Mouse (Mus musculus) 3134 (cell line): Measurements from ENCODE around the gene Ptgdr2.

Experiments
- DNase-seq: peaks from one replicate; pipeline ENCODE4 v3.0.0-alpha.2; 2011; ENCODE audit warnings: low spot score; ENCODE audit not compliant: insufficient read length; ENCODE audit errors: extremely low read depth

The Ptgdr2 gene

DNA sequence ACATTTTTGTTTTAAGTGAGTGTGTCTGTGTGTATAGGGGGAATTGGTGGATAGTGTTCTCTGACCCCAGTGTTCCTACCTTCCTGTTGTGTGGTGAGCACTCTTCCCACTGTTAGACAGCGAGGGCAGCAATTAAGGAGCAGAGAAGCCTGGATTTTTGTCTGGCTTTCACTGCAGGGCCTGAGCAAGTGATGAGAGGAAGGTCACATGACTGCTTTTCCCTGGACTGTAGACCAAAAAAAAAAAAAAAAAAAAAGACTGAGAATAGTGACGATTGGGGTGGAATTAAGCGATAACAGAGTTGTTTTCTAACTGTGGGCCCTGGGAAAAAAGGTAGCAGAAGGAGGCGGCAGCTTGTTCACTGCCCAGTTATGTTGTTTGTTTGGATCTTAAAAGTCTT is 10.3 kb upstream of the Ptgdr2 start:
- no peak for DNase-seq

DNA sequence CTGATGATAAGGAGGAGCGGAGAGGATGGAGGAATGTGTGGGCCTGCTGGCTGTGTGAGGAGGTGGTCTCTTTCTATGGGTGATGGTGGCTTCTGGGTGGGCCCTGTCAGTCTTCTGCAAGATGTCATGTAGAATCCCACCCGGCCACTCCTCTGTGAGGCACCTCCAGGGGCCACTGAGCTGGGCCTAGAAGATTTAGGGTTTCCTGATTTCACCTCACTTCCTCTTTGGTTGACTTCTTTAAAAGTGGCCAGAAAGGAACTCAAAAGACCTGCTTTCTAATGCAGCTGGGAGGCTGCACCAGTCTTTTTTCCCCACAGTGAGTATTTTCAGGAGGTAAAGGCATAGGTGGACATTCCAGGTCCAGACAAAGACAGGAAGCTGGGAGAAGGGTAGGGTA is 6.3 kb upstream of the Ptgdr2 start:
- DNase-seq, result no peak

DNA sequence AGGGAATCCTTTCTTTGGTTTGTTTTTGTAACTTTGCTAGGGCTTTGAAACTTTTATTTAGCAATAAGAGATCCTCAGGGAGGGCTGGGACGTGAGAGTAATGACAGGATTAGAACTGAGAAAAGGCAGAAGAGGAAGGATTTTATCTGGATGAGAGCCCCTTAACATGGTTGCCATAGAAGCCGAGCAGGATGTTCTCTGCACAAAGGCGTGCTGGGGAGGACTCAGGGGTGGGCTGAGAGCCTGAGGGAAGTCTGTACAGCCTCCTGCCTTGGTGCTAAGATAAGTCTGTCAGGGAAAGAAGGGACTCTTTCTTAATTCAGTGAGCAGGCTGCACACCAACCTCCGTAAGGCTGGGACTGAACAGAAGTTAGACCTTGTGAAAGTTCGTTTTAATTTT is 1.9 kb upstream of the Ptgdr2 start:
- DNase-seq, result no peak

DNA sequence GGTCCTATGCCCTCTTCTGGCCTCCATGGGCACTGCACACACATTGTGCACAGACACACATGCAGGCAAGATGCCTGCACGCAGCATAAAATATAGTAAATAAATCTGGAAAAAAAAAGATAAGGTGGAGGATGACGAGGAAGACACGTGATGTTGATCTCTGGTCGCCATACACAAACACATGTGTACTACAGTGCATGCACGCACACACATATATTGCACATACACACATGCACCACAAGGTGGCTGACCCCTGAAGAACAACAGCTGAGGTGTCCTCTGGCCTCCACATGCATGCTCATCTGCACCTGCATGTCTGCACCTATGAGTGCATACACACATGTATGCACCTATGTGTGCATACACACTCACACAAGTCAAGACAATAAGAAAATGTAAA is 883 bp upstream of the Ptgdr2 start:
- no peak for DNase-seq

DNA sequence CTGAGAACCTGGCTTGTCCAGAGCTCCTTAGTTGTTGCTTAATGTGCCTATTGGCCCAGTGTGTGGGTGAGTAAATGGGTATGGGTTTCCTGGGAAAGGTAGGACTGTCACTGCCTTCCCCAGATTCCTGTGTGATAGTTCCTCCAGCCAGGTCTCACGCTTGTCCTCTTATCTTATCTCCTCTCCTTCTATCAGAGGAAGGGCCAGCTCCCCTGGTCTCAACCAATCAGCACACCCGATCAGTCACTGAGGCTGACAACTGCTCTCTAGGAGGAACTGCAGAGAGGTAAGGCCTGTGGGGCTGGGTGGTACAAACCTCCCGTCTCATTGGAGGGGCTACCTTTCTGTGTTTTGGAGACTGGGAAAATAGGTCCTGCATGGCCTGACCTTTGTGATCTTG is 1.8 kb downstream of the Ptgdr2 start:
- DNase-seq, result no peak

DNA sequence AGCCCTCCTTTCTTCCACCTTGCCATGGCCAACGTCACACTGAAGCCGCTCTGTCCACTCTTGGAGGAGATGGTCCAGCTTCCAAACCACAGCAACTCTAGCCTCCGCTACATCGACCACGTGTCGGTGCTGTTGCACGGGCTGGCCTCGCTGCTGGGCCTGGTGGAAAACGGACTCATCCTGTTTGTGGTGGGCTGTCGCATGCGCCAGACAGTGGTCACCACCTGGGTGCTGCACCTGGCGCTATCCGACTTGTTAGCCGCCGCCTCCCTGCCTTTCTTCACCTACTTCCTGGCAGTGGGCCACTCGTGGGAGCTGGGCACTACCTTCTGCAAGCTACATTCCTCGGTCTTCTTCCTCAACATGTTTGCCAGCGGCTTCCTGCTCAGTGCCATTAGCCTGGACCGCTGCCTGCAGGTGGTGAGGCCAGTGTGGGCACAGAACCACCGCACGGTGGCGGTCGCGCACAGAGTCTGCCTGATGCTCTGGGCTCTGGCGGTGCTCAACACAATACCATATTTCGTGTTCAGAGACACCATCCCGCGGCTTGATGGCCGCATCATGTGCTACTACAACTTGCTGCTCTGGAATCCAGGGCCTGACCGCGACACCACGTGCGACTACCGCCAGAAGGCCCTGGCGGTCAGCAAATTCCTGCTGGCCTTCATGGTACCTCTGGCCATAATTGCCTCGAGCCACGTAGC is 3.3 kb downstream of the Ptgdr2 start:
- DNase-seq, result peak; percentile 21

DNA sequence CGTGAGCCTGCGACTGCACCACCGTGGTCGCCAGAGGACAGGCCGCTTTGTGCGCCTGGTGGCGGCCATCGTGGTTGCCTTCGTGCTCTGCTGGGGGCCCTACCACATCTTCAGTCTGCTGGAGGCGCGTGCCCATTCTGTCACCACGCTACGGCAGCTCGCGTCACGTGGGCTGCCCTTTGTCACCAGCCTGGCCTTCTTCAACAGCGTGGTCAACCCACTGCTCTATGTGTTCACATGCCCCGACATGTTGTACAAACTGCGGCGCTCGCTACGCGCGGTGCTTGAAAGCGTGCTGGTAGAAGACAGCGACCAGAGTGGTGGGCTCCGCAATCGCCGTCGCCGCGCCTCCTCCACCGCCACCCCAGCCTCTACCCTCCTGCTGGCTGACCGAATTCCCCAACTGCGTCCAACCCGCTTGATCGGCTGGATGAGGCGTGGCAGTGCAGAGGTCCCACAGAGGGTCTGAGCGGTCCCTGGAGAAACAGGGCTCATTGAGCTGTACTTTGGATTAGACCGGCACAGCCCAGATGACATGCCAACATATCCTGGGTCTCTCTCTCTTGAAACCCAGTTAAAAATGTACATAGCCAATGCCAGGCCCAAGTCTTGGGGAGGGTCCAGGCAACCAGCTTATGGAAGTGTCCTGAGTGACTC is 4.0 kb downstream of the Ptgdr2 start:
- DNase-seq, result peak; percentile 22

DNA sequence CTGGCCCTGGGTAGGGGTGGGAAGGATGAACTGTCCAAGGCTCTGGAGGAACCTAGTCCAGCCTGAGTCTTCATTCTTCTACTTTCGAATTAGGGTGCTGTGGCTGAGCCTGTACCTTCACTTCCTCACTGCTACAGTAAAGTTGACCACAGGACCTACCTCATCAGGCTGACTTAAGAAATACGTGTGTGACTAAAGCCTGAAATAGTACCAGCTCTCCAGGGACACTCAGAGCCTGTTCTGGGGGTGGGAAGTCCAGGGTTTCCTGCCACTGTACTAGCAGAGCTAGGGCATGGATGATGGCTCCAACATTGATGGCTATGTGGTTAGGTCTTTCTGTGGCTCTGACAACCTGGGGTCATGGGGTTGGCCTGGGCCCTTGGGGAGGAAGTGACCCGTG is 7.0 kb downstream of the Ptgdr2 start:
- no peak for DNase-seq

DNA sequence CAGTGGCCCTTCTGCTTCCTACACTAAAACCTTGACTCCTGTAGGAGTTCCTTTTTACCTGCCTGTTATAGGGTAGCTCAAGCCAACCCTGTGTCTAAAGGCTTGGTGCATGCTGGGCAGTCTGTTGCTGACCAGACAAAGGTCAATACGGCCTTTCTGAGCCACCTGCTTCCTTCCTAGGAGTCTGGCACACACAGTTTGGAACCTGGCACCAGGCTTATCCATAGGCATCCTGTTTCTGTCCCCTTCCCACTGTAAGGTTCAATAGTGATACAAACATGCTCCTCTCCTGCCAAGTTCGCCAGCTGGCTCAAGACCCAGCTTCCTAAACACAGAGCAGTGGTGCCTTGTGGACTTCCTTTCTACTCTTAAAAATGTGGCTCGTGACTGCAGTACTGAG is 9.5 kb downstream of the Ptgdr2 start:
- DNase-seq, result no peak

DNA sequence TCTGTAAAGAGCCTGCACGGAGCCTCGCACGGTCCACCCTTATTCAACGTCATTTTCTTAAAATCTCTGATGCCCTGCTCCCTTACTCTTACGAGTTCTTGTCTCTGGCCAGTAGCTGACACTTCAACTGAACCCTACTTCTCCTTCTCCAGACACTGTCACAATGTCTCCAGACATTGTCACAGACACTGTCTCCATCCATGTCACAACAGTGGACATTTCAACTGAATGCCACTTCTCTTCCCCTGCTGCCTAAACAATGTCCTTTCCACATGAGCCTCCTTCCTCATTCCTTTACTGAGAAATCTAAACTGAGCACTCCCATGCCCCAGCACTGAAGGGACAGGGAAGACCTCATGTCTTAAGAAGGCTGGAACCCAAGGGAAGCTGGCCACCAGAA is 10.3 kb downstream of the Ptgdr2 start:
- DNase-seq, result no peak

DNA sequence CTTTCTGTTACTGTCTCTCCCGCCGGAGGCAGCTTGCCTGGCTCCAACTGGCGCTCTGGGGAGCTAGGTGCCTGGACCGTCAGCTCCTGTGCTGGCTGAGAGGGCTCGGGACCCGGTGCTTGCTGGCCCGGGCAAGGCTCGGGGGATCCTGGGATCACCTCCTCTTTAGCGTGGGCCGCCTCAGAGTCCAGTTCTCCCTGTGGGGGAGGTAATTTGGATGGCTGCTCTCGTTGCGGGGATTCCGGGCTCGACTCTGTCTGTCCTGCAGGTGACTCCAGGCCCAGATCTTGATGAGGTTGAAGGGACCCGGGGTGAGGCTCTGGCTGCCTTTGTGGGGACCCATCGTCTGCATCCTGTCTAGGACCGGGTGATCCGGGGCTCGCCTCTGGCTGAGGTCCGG is 11.5 kb downstream of the Ptgdr2 start:
- DNase-seq, result peak; percentile 30

DNA sequence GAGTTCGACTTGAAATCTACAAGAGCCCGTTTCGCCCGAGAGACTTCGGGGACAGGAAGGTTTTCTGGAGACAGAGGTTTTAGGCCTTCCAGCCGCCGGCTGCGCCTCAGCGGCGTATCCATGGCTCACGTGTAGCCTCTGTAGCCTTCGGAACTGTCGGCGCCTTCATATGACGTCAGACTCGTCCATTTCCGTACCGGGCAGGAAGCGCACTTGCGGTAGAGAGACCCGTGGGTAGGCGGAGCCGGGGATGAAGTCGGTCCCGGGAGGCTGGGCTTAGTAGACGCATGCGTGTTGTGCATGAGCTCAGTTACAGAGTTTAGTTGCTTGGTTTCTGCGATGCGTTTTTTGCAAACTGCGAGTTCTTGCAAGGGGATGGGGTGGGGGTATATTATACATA is 12.2 kb downstream of the Ptgdr2 start, which contains the start of gene Ccdc86:
Ccdc86 (minus strand) TSS at position 155 of the 400 bp plus-strand sequence.
- peak; percentile 92 for DNase-seq

DNA sequence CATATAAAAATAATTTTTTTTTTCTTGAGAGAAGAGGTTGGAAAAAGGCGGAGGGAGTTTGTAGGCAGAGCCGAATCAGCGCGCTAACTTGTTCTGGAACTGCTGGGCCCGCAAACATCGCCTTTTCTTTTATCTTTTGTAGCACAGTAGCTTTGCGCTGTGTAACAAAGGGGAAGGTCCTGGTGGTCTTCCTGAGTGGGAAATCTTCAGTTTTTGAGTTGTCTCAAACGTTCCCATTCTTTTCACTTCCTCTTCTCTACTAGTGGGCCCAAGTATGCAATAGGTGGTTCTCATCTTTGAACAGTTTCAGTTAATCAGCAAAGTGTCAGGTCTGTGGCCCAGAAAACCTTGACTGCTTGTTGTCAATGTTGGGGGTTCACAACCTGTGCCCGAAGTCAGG is 12.6 kb downstream of the Ptgdr2 start:
- DNase-seq, result no peak

DNA sequence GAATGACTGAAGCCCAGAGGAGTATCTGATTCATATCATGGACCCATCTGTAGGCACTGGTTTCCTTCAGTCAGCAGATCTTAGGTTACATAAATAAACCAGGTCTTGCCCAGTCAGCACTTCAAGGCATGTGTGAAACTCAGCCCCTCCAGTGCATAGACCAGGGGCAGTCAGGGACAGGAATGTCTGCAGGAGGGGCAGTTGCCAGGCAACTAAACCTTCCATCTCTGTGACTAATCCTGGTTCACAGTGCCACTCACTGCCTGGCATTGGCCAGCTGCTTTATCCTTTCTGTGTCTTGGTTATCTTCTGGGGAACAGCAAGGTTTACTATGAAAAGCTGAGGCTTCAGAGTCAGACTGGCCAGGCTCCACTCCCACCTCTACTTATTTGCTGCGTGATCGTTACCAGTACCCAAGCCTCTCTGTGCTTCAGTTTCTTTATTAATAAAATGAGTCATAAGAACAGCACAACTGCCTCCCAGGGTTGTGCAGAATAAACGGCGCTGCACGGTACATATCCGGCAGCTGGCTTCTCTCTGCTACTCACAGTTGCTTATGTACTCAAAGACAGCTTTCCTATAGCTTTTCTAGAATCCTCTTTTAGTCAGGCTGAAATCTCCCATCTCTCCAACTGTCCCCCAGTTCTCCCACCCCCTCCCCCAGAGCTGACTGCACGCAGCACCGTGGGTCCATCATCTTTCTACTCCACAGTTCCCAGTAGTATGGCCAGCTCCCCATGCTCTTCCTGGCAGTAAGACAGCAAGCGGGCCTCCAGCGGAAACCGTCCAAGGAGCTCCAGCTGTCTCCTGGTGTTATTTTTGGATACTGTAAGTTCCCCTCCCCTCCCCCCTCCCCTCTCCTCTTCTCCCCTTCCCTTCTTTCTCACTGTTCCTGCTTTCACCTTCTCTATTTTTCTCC is 15.3 kb downstream of the Ptgdr2 start:
- peak; percentile 47 for DNase-seq

DNA sequence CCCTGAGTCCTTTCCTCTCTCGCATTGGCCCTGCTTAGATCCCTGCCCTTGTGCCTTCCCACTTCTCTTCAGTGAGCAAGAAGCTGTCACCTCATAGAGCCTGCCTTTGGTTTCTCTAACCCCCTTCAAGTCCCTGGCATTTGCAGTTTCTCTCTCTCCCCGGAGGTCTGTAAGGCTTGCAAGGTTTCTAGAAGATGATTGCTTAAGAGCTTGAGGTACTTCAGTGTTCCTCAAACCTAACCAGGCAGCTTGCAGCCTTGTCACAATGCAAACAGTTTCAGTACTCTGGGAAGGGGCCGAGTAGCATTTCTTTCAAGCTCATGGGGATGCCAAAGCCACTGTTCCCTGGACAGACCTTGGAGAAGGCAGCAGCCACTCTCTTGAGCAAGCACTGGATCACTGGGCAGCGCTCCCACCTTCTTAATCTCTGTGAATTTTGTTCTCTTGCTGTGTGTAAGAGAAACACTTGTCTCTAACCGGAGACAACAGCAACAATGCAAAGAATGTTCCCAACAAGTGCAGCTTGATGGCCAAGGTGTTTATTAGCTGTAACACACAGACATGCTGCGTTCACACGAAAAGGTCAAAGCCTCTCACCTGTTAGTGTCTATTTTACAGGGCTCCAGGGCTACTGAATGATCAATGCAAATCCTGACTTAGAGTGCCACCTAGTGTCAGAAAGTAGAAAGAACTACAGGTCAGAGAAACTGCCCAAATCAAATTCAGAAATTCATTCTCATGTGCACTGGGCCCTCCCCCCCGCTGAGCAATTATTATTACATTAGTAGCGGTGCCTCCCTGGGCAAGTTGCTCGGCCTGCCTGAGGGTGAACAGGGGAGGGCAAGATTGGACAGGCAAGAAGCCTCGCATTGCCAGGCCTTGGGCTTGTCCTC is 22.4 kb downstream of the Ptgdr2 start:
- DNase-seq, result peak; percentile 21

DNA sequence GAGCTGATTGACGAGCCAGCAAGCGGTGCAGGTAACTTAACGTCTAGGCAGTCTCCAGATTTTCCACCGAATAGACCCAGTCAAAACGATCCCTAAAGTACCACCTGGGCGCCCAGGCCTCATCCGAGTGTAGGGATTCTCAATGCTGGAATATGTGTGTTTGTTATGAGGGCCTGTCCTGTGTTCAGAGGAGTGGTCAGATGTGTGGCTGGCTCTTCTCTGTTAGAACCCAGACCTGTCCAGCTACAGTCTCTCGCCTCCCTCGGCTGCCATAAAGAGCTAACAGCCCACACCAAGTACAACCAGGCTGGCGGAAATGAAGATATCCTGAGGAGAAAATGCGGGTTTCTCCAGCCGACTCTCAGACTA is 23.0 kb downstream of the Ptgdr2 start:
- no peak for DNase-seq

DNA sequence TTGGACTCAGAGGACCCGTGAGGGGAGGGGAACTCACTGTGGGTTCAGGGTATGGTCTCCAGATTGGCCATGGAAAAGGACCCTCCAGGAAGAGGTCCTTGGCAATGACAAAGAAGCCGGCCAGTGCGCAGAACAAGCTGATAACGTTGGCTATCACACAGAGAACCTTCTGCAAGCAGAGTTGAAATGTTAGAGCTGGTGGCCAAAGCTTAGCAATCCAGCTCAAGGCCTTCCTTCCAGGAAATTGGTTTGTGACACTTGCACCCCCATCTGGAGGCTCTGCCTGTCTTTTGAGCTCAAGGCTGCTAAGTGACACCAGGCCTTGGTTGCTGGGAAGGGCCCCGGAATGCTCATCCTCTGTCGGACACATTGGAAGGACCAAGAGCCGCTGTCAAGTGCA is 28.8 kb downstream of the Ptgdr2 start:
- no peak for DNase-seq

DNA sequence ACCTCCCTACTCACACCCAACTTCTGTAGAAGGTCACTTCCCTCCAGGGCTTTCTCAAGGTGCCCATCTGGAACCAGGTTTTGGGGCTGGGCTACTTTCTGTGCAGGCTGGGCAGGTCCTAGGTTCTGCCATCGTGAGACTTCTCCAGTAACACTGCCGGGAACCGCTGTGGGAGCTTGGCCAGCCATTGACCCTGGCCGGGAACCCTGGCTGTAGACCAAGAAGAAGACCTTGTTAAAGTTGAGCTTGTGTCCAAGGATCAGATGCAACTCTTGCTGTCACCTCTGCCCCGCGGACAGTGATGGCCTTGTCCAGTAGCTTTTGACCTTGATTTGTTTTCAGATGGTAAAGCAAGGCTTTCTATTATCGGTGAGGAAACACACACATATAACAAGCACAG is 31.6 kb downstream of the Ptgdr2 start:
- DNase-seq, result no peak

DNA sequence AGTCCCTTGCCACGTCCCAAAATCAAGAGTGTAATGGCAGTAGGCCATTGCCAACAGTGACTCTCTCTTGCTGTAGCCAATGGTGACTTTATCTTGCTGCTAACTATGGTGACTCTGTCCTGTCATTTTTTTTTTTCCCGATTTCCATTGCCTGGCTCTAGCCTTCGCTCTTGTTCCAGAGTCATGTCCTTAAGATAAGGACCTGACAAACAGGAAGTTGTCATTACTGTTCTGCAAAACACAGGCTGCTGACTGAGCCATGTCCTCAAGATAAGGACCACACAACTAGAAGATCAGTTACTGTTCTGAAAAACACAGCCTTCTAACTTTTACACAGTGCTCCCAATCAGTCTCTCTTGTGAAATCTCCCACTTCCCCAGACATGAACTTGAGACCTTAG is 33.5 kb downstream of the Ptgdr2 start:
- no peak for DNase-seq

DNA sequence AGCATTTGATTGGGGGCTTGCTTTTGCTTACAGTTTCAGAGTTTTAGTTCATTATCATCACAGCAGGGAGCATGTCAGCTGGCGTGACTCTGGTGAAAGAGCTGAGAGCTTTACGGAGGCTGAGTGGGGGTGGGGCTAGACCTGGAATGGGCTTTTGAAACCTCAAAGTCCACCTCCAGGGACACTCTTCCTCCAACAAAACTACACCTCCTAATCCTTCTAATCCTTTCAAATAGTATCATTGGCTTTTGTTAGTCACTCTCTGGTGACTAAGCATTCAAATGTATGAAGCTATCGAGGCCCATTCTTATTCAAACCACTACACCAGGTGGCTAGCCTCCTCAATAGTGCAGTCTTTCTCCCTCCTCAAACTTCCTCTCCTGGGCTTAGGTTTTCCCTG is 35.7 kb downstream of the Ptgdr2 start:
- DNase-seq, result no peak

DNA sequence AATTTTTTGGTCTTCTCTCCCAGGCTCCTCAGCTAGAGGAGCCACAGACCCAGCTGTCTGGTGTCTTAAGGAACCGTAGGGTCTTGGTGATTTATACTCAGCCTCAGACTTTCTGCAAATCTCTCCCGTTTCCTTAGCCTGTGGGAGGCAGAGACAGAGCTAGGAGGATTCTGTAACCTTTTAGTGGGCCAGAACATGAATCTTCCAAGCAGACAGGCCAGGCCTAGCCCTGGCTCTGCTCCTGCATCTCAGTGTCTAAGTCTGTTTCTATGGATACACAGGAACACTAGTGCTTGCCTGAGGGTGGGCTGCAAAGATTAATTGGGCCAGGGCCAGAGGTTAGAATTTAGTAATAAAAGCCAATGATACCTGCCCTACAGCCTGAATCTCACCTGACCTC is 36.2 kb downstream of the Ptgdr2 start:
- no peak for DNase-seq
